Comparison of ENCODE assay signal across 8 mouse cellular contexts in the genomic region with DNA sequence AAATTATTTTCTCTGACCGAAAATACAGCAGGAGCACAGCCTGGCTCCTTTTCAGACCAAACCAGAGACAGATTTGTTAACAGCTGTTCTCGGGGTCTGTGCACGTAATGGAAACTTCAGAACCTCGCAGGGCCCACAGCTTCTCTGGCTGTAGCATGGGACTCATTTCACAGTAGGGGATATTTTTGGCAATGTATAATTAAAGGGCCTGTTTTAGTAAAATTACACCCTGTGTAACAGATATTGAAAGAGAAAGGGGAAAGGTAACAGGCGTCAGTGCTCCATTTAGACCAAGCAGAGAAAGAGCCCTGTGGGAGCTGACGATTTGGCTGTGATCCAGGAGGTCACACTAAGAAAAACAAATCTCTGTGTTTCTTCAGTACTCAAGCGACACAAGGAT.
DNase-seq lines count a peak whose midpoint lies in the region; ATAC-seq lines count a peak whose summit lies in the region.

No protein-coding gene starts in this region.

- peak overlapping the region; percentile 6; the same call in 1 of the 2 replicates for H3K4me3 ChIP-seq in embryonic facial prominence, embryonic 14.5 days (ENCODE audit: low read depth, low read length)
- H3K4me3 ChIP-seq in midbrain, embryonic 14.5 days (replicated peaks; ENCODE audit: low read depth, low read length): no peak overlapping the region

- 13% methylated on average over 7 of the region's 7 CpGs for WGBS in embryonic facial prominence, embryonic 14.5 days
- WGBS in midbrain, embryonic 14.5 days: 8% methylated on average over 7 of the region's 7 CpGs

- peaks cover 6% of the 10 kb centered on the region; the same call in 1 of the 2 replicates for H3K4me1 ChIP-seq in embryonic facial prominence, embryonic 14.5 days (ENCODE audit: control insufficient read depth, insufficient read depth, low read length)
- H3K4me1 ChIP-seq in midbrain, embryonic 14.5 days (ENCODE audit: control insufficient read depth, insufficient read depth, low read length): peaks cover 7% of the 10 kb centered on the region; the same call in 1 of the 2 replicates

- H3K4me2 ChIP-seq in embryonic facial prominence, embryonic 14.5 days (ENCODE audit: low read depth, low read length): peak overlapping the region; percentile 40
- H3K4me2 ChIP-seq in midbrain, embryonic 14.5 days (ENCODE audit: low read length): peak overlapping the region; percentile 43

- 0 out of 2 replicates have a peak overlapping the region, but pooled peaks have one; percentile 5 for H3K9ac ChIP-seq in embryonic facial prominence, embryonic 14.5 days (ENCODE audit: low read depth, low read length)
- H3K9ac ChIP-seq in midbrain, embryonic 14.5 days (replicated peaks; ENCODE audit: low read length): peak overlapping the region; percentile 13; the same call in 1 of the 2 replicates

- H3K36me3 ChIP-seq in embryonic facial prominence, embryonic 14.5 days (ENCODE audit: control insufficient read depth, insufficient read depth, low read length): no peaks in the 10 kb centered on the region
- no peaks in the 10 kb centered on the region for H3K36me3 ChIP-seq in midbrain, embryonic 14.5 days (ENCODE audit: control insufficient read depth, insufficient read depth, low read length)

- ATAC-seq in embryonic facial prominence, embryonic 14.5 days (ENCODE audit: low read depth): peak; percentile 94
- ATAC-seq in midbrain, embryonic 14.5 days (ENCODE audit: low FRiP score, low TSS enrichment): peak; percentile 87
- ATAC-seq in erythroblast, adult 5-6 weeks (replicated peaks; ENCODE audit: low FRiP score, poor library complexity, severe bottlenecking): no peak
- no peak for ATAC-seq in monocyte, adult 5-6 weeks (replicated peaks; ENCODE audit: insufficient number of reproducible peaks, low FRiP score, low TSS enrichment, poor library complexity, severe bottlenecking)

- peak overlapping the region; percentile 52 for H3K27ac ChIP-seq in embryonic facial prominence, embryonic 14.5 days (replicated peaks; ENCODE audit: low read depth, low read length)
- H3K27ac ChIP-seq in midbrain, embryonic 14.5 days (replicated peaks; ENCODE audit: low read depth, low read length): peak overlapping the region; percentile 58

- no peaks in the 10 kb centered on the region for H3K9me3 ChIP-seq in embryonic facial prominence, embryonic 14.5 days (ENCODE audit: control insufficient read depth, low read length)
- H3K9me3 ChIP-seq in midbrain, embryonic 14.5 days (ENCODE audit: control insufficient read depth, low read length): no peaks in the 10 kb centered on the region

- no peaks in the 10 kb centered on the region for H3K27me3 ChIP-seq in embryonic facial prominence, embryonic 14.5 days (replicated peaks; ENCODE audit: control insufficient read depth, insufficient read depth, low read length)
- H3K27me3 ChIP-seq in midbrain, embryonic 14.5 days (ENCODE audit: control insufficient read depth, insufficient read depth, low read length): no peaks in the 10 kb centered on the region

- peak; percentile 30 for DNase-seq in embryo, embryonic 11 days
- no peak for DNase-seq in embryo, embryonic 10 days (ENCODE audit: low spot score)
- DNase-seq in A20 (ENCODE audit: low read depth, low spot score): peak; percentile 79
- peak; percentile 85 for DNase-seq in embryonic facial prominence, embryonic 14.5 days (ENCODE audit: low spot score)
- DNase-seq in layer of hippocampus, adult 18-20 months (ENCODE audit: low spot score in 2 of 2): peak; percentile 58 to 78
- DNase-seq in midbrain, embryonic 14.5 days: peak; percentile 77

Comparison
In these comparisons a context has a peak if more than half of its experiments do, and no peak if none do; other contexts are left out.
1. ATAC-seq: peak in embryonic facial prominence, embryonic 14.5 days (single experiment) and midbrain, embryonic 14.5 days (single experiment); none in erythroblast, adult 5-6 weeks (single experiment) and monocyte, adult 5-6 weeks (single experiment).